35 mouse cellular contexts compared by ENCODE assay signal in genomic region chr6:41018629-41019028, GRCm38 (mm10). TPM values are rescaled to one million over a fixed set of nuclear protein-coding genes. Genes with fewer than 3 reads are reported as not detected.
DNase-seq lines count a peak whose midpoint lies in the region; ATAC-seq and TF ChIP-seq lines count a peak whose summit lies in the region.
"Had no signal": no experiment of that assay in that cellular context is flagged by ENCODE, and none has a peak within 500 bp of the region (broad histone marks: within the 10 kb centered on the region; RNA-seq: fewer than 3 reads in every experiment).

No protein-coding gene starts in this region.

- H3K27ac ChIP-seq in cerebellum, adult 2 months (ENCODE audit: insufficient read depth, low read length) = no peak overlapping the region
- H3K27ac ChIP-seq: embryonic facial prominence, embryonic 12.5 days; embryonic facial prominence, embryonic 15.5 days; gastrocnemius, adult 2 months; hindbrain, embryonic 10.5 days; hindbrain, embryonic 13.5 days; intestine, embryonic 15.5 days had no signal

- no peak for TF ChIP-seq CTCF in cerebellum, adult 2 months (IDR thresholded peaks at IDR 0.05; ENCODE audit: borderline replicate concordance, insufficient read depth, low read depth, low read length)

- DNase-seq in 3T3-L1 (ENCODE audit: low read depth, low spot score) (peak; percentile 20), 416B (ENCODE audit: low read depth) (peak; percentile 87)
- DNase-seq in thymus, postnatal 4 days = no peak
- DNase-seq in cerebellum, postnatal 10 days = no peak
- DNase-seq in cerebellum, adult 2 months = no peak
- DNase-seq: adrenal gland, adult 2 months; adrenal gland, postnatal 14 days; B cell, adult 2 months; cerebellum, adult 18-20 months; cerebellum, adult 9-11 months; cerebellum, postnatal 36 days; forebrain, postnatal 0 days; gastrocnemius, adult 2 months; gastrocnemius, postnatal 25 days; heart, postnatal 36 days; kidney, adult 2 months had no signal

- H3K4me1 ChIP-seq in cerebellum, adult 2 months (ENCODE audit: control insufficient read depth, insufficient read depth, low read length) = no peaks in the 10 kb centered on the region
- H3K4me1 ChIP-seq: embryonic facial prominence, embryonic 12.5 days; embryonic facial prominence, embryonic 15.5 days; hindbrain, embryonic 10.5 days; hindbrain, embryonic 13.5 days; intestine, embryonic 15.5 days had no signal

- WGBS in cerebellum, adult 2 months = 87% methylated on average over 2 of the region's 2 CpGs

- peak; percentile 63 for ATAC-seq in common myeloid progenitor, adult 5-6 weeks (replicated peaks; ENCODE audit: low read depth, poor library complexity, severe bottlenecking)
- peak; percentile 90 for ATAC-seq in megakaryocyte progenitor cell, adult 5-6 weeks (replicated peaks; ENCODE audit: poor library complexity)
- ATAC-seq: CD4-positive, CD25-positive, alpha-beta regulatory T cell, adult 4 months; forebrain, embryonic 14.5 days; forebrain, postnatal 0 days; hindbrain, embryonic 16.5 days; intestine, embryonic 15.5 days had no signal

- H3K27me3 ChIP-seq in cerebellum, adult 2 months (ENCODE audit: control insufficient read depth, insufficient read depth, low read length) = no peaks in the 10 kb centered on the region
- H3K27me3 ChIP-seq: embryonic facial prominence, embryonic 12.5 days; embryonic facial prominence, embryonic 15.5 days; hindbrain, embryonic 13.5 days; intestine, embryonic 15.5 days had no signal

- no peak overlapping the region for H3K4me3 ChIP-seq in cerebellum, adult 2 months (replicated peaks; ENCODE audit: insufficient read depth, low read depth, low read length)
- H3K4me3 ChIP-seq: embryonic facial prominence, embryonic 12.5 days; embryonic facial prominence, embryonic 15.5 days; gastrocnemius, adult 2 months; hindbrain, embryonic 10.5 days; hindbrain, embryonic 13.5 days; intestine, embryonic 15.5 days had no signal

- TF ChIP-seq POLR2A in cerebellum, adult 2 months (IDR thresholded peaks at IDR 0.05; ENCODE audit: borderline replicate concordance, insufficient read depth, low read length) = no peak

RNA-seq across cellular contexts. Expression of gene 2210010C04Rik, which starts 16.7 kb away (rescaled TPM):
- total RNA-seq in common myeloid progenitor, adult 5-6 weeks (2017) = not detected in 2 replicates
- total RNA-seq in megakaryocyte progenitor cell, adult 5-6 weeks (2015) = not detected in 2 replicates
- not detected in 2 replicates for total RNA-seq in megakaryocyte progenitor cell, adult 5-6 weeks (2017)
- polyA plus RNA-seq in cerebellum, adult 2 months (2012; rRNA removed) = 0.05 TPM in 1 of 2 replicates, not detected in the other
- total RNA-seq: adrenal gland, adult 2 months; adrenal gland, postnatal 14 days; forebrain, postnatal 0 days; gastrocnemius, adult 2 months; gastrocnemius, postnatal 25 days; heart, adult 8-10 months; heart, postnatal 36 days; MEL had no signal
- polyA plus RNA-seq: brain, embryonic 14.5 days; CD4-positive, CD25-positive, alpha-beta regulatory T cell, adult 4 months; embryonic facial prominence, embryonic 12.5 days; embryonic facial prominence, embryonic 15.5 days; forebrain, embryonic 11.5 days; forebrain, embryonic 14.5 days; forebrain, postnatal 0 days; heart, embryonic 11.5 days; heart, embryonic 14.5 days; heart, postnatal 0 days; hindbrain, embryonic 10.5 days; hindbrain, embryonic 13.5 days; hindbrain, embryonic 16.5 days had no signal

RNA-seq across cellular contexts. Expression of gene Gm2663, which starts 19.4 kb away (rescaled TPM):
- total RNA-seq in common myeloid progenitor, adult 5-6 weeks (2017) = not detected in 2 replicates
- not detected in 2 replicates for total RNA-seq in megakaryocyte progenitor cell, adult 5-6 weeks (2015)
- total RNA-seq in megakaryocyte progenitor cell, adult 5-6 weeks (2017) = not detected in 2 replicates
- polyA plus RNA-seq in cerebellum, adult 2 months (2012; rRNA removed) = not detected in 2 replicates
- total RNA-seq: adrenal gland, adult 2 months; adrenal gland, postnatal 14 days; forebrain, postnatal 0 days; gastrocnemius, adult 2 months; gastrocnemius, postnatal 25 days; heart, adult 8-10 months; heart, postnatal 36 days; MEL had no signal
- polyA plus RNA-seq: adrenal gland, adult 2 months; brain, embryonic 14.5 days; CD4-positive, CD25-positive, alpha-beta regulatory T cell, adult 4 months; embryonic facial prominence, embryonic 12.5 days; embryonic facial prominence, embryonic 15.5 days; forebrain, embryonic 11.5 days; forebrain, embryonic 14.5 days; forebrain, postnatal 0 days; frontal cortex, adult 2 months; gonadal fat pad, adult 2 months; heart, postnatal 0 days; hindbrain, embryonic 10.5 days; hindbrain, embryonic 13.5 days; hindbrain, embryonic 16.5 days; kidney, adult 2 months had no signal

RNA-seq across cellular contexts. Expression of gene 1810009J06Rik, which starts 54.1 kb away (rescaled TPM):
- total RNA-seq in common myeloid progenitor, adult 5-6 weeks (2017) = not detected in 2 replicates
- not detected in 2 replicates for total RNA-seq in megakaryocyte progenitor cell, adult 5-6 weeks (2015)
- not detected in 2 replicates for total RNA-seq in megakaryocyte progenitor cell, adult 5-6 weeks (2017)
- polyA plus RNA-seq in cerebellum, adult 2 months (2012; rRNA removed) = not detected in 2 replicates
- total RNA-seq: adrenal gland, adult 2 months; adrenal gland, postnatal 14 days; forebrain, postnatal 0 days; gastrocnemius, adult 2 months; gastrocnemius, postnatal 25 days; heart, adult 8-10 months; heart, postnatal 36 days; MEL had no signal
- polyA plus RNA-seq: adrenal gland, adult 2 months; brain, embryonic 14.5 days; embryonic facial prominence, embryonic 12.5 days; embryonic facial prominence, embryonic 15.5 days; forebrain, embryonic 11.5 days; forebrain, embryonic 14.5 days; forebrain, postnatal 0 days; frontal cortex, adult 2 months; gonadal fat pad, adult 2 months; heart, embryonic 11.5 days; heart, postnatal 0 days; hindbrain, embryonic 10.5 days; hindbrain, embryonic 13.5 days; hindbrain, embryonic 16.5 days; intestine, embryonic 15.5 days; kidney, adult 2 months had no signal

Comparison
In these comparisons a context has a peak if more than half of its experiments do, and no peak if none do; other contexts are left out.
1. DNase-seq: peak in 3T3-L1 (single experiment) and 416B (single experiment); none in thymus, postnatal 4 days (single experiment), cerebellum, postnatal 10 days (0 of 2) and cerebellum, adult 2 months (0 of 2).